Mouse (Mus musculus): ENCODE data around the gene Scn2b. TPM values are rescaled to one million over a fixed set of nuclear protein-coding genes. Genes with fewer than 3 reads are reported as not detected.
A peak's percentile ranks its signal among the peaks of the same experiment; 100 is the strongest.

The Scn2b gene
- polyA plus RNA-seq, 1 experiment from 2014 or later, result 9.2 TPM

GRCm38 (mm10) chr9:45142686-45143085 lies 25.1 kb downstream of the Scn2b start:
- H3K4me3 ChIP-seq, result no peak overlapping the region
- no peaks in the 10 kb centered on the region for H3K36me3 ChIP-seq
- H3K9ac ChIP-seq, result no peak overlapping the region
- peaks cover 95% of the 10 kb centered on the region for H3K27me3 ChIP-seq
- H3K27ac ChIP-seq (replicated peaks), result no peak overlapping the region
- 55% methylated on average over 3 of the region's 3 CpGs for WGBS
- ATAC-seq (ENCODE audit: low read depth), result no peak
- no peak overlapping the region for H3K4me2 ChIP-seq
- peaks cover 28% of the 10 kb centered on the region for H3K4me1 ChIP-seq (replicated peaks)
- no peaks in the 10 kb centered on the region for H3K9me3 ChIP-seq

DNA sequence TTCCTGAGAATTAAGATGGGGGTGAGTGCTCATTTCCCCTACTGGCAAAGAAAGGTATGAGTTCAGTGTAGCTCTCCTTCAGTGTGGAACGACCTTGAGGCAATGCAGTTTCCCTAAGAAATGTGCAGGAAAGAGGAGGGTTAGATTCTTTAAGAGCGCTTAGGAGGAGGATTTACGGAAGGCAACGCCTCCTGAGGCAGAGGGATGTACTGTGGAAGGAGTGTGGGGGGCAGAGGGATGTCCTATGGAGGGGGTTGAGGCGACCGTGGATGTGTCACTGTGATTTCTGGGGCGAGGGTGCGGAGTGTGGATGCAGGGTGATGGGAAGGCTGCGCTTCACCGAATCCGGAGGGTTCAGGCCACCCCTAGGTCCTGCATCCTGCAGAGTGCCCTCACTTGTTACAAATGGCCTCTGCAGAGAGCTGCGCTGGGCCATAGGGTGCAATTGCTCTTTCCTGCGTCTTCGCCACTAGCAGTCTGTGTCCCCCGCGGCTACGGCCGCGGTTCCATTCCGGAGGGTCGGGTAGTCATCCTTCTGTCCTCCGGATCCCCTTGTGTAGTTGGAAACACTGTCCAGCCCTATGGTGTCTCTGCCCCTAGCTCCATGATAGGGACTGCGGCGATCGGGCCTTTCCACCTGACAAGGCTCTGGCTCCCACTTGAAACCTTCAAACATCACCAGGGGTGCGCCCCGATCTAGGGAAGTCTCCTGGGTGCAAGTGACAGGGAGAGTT lies 28.1 kb downstream of the Scn2b start:
- Histone ChIP-seq H3K9ac (peak overlapping the region; percentile 54), H3K36me3 (no peaks in the 10 kb centered on the region), H3K9me3 (no peaks in the 10 kb centered on the region), H3K4me1 (replicated peaks) (peaks cover 12% of the 10 kb centered on the region), H3K4me3 (peak overlapping the region; percentile 37), H3K27ac (replicated peaks) (no peak overlapping the region), H3K4me2 (peak overlapping the region; percentile 74), H3K27me3 (peaks cover 87% of the 10 kb centered on the region)
- ATAC-seq (ENCODE audit: low read depth), result peak; percentile 53
- 2% methylated on average over 27 of the region's 27 CpGs for WGBS

DNA sequence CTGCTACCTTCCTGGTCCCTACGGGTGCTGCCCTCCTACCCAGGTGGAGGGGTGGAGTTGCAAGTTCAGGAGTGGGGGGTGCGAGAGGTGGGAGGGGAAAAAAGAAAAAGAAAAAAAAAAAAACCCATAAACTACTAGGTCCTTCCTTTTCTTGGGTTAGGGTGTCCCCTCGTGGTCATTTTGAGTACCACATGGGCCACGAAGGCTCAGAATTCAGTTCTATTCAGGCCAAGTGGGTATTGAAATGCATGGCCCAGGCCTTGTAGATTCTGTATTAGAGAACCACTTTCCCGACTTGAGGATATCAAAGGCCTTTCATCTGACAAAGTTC lies 28.6 kb downstream of the Scn2b start:
- Histone ChIP-seq H3K27me3 (peaks cover 85% of the 10 kb centered on the region), H3K4me3 (peak overlapping the region; percentile 37), H3K27ac (replicated peaks) (no peak overlapping the region), H3K36me3 (no peaks in the 10 kb centered on the region), H3K4me2 (peak overlapping the region; percentile 74), H3K9me3 (no peaks in the 10 kb centered on the region), H3K9ac (peak overlapping the region; percentile 54), H3K4me1 (replicated peaks) (peaks cover 12% of the 10 kb centered on the region)
- ATAC-seq (ENCODE audit: low read depth), result peak; percentile 56; the same call in 1 of the 2 replicates
- under 1% methylated on average over 5 of the region's 5 CpGs for WGBS

DNA sequence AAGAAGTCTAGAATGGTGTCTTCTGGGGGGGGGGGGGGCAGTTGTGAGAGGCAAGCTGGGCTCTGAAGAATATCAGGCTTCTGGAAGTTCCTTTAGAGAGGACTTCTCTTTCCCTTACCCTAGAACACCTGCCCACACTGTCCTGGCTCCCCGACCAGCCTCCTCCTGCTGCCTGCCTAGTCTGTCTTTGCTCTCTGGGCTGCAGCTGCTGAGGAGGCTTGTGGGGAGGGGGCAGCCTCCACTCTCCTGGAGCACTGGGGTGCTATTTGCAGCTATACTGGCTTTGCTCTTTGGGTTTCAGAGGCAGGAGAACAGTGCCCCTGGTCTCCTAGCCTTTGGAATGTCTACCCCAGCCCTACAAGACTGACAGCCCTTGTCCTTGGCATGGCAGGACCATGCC lies 33.4 kb downstream of the Scn2b start:
- H3K27ac ChIP-seq (replicated peaks), result no peak overlapping the region
- no peaks in the 10 kb centered on the region for H3K36me3 ChIP-seq
- no peak overlapping the region for H3K4me3 ChIP-seq
- H3K4me2 ChIP-seq, result no peak overlapping the region
- H3K27me3 ChIP-seq, result peaks cover 41% of the 10 kb centered on the region
- no peaks in the 10 kb centered on the region for H3K9me3 ChIP-seq
- no peak for ATAC-seq (ENCODE audit: low read depth)
- WGBS, result 82% methylated on average over 1 of the region's 1 CpGs
- H3K9ac ChIP-seq, result no peak overlapping the region
- peaks cover 3% of the 10 kb centered on the region for H3K4me1 ChIP-seq (replicated peaks)

DNA sequence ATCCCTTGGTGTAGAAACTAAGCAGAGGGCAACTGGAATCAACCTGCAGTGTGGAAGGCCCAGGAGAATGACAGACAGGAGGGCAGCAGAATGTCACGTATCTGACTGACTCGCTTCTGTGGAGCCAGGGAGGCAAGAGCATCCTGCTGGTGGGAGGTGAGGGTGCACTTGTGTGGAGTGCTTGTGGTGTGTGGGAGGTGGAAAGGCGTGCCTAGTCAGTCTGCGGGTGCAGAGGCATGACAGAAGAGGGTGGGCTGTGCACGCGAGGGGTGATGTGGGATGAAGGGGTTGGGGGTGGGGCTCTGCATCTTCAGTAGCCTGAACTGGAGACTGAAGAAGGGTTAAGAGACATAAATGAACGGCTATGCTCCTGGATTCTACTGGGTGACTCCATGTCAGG lies 35.8 kb downstream of the Scn2b start:
- 84% methylated on average over 7 of the region's 7 CpGs for WGBS
- Histone ChIP-seq H3K4me1 (replicated peaks) (no peaks in the 10 kb centered on the region), H3K27me3 (peaks cover 20% of the 10 kb centered on the region), H3K36me3 (no peaks in the 10 kb centered on the region), H3K9ac (no peak overlapping the region), H3K4me3 (no peak overlapping the region), H3K4me2 (no peak overlapping the region), H3K9me3 (0 out of 2 replicates have a peak, but pooled peaks cover 4% of the 10 kb centered on the region), H3K27ac (replicated peaks) (no peak overlapping the region)
- ATAC-seq (ENCODE audit: low read depth), result no peak

DNA sequence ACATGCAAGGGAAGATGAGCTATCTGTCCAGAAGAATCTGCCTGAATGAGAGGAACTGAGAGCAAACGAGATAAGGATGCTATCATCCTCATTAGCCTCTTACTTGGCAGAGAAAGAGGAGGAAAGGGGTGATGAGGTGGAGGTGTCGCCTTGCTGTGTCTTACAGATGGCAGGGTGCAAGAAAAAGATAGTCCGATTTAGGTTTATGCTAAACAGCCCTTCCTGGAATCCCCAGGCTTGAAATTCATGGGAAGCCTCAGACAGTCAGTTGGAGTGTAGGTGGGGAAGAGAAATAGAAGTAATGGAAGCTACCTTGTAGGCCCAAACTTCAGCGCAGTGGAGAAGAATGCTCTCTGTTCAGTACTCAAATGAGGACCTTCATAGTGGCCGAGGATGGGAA lies 50.3 kb downstream of the Scn2b start:
- ATAC-seq (ENCODE audit: low read depth), result no peak
- no peak overlapping the region for H3K4me2 ChIP-seq
- 78% methylated on average over 5 of the region's 5 CpGs for WGBS
- no peaks in the 10 kb centered on the region for H3K36me3 ChIP-seq
- H3K27me3 ChIP-seq, result no peaks in the 10 kb centered on the region
- H3K4me1 ChIP-seq (replicated peaks), result no peaks in the 10 kb centered on the region
- no peak overlapping the region for H3K27ac ChIP-seq (replicated peaks)
- H3K9me3 ChIP-seq, result no peaks in the 10 kb centered on the region
- H3K4me3 ChIP-seq, result no peak overlapping the region
- H3K9ac ChIP-seq, result no peak overlapping the region

- 85% methylated on average over 5 of the region's 5 CpGs for WGBS
- H3K4me2 ChIP-seq, result no peak overlapping the region
- H3K27ac ChIP-seq (replicated peaks), result no peak overlapping the region
- no peak overlapping the region for H3K9ac ChIP-seq
- H3K4me3 ChIP-seq, result no peak overlapping the region
- no peaks in the 10 kb centered on the region for H3K4me1 ChIP-seq (replicated peaks)
- no peaks in the 10 kb centered on the region for H3K27me3 ChIP-seq
- no peaks in the 10 kb centered on the region for H3K9me3 ChIP-seq
- no peaks in the 10 kb centered on the region for H3K36me3 ChIP-seq
- ATAC-seq (ENCODE audit: low read depth), result no peak
Observed at GRCm38 (mm10) chr9:45170150-45170549, 52.6 kb downstream of the Scn2b start.

- Histone ChIP-seq H3K36me3 (no peaks in the 10 kb centered on the region), H3K4me3 (no peak overlapping the region), H3K4me2 (no peak overlapping the region), H3K9me3 (no peaks in the 10 kb centered on the region), H3K27ac (replicated peaks) (no peak overlapping the region), H3K27me3 (no peaks in the 10 kb centered on the region), H3K9ac (no peak overlapping the region), H3K4me1 (replicated peaks) (no peaks in the 10 kb centered on the region)
- no peak for ATAC-seq (ENCODE audit: low read depth)
- WGBS, result 70% methylated on average over 1 of the region's 1 CpGs
Observed at GRCm38 (mm10) chr9:45171073-45171610, 53.6 kb downstream of the Scn2b start.

DNA sequence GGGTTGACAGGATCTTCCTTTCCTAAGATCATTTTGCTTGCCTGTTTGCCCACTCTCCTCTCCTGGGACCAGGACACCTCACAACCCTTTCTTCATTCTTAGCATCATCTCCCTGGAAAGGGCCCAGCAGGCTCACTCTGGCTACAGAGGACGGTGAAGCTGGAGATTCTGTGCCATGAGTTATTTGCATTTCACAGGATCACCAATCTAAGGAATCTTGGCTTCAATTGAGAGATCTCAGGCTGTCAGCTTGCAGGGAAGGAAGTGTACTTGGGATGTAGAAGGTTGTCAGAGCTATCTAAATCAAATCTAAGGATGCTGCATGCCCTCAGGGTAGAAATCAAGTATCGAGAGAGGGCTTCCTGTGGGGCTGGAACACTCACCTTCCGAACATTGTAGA lies 55.9 kb downstream of the Scn2b start:
- Histone ChIP-seq H3K4me3 (no peak overlapping the region), H3K27ac (replicated peaks) (no peak overlapping the region), H3K9ac (no peak overlapping the region), H3K9me3 (no peaks in the 10 kb centered on the region), H3K4me2 (no peak overlapping the region), H3K27me3 (no peaks in the 10 kb centered on the region), H3K36me3 (no peaks in the 10 kb centered on the region), H3K4me1 (replicated peaks) (no peaks in the 10 kb centered on the region)
- 66% methylated on average over 3 of the region's 3 CpGs for WGBS
- no peak for ATAC-seq (ENCODE audit: low read depth)

- Histone ChIP-seq H3K9me3 (no peaks in the 10 kb centered on the region), H3K9ac (no peak overlapping the region), H3K27me3 (no peaks in the 10 kb centered on the region), H3K36me3 (no peaks in the 10 kb centered on the region), H3K27ac (replicated peaks) (no peak overlapping the region), H3K4me3 (no peak overlapping the region), H3K4me2 (no peak overlapping the region), H3K4me1 (replicated peaks) (no peaks in the 10 kb centered on the region)
- ATAC-seq (ENCODE audit: low read depth), result no peak
- WGBS, result 83% methylated on average over 5 of the region's 5 CpGs
Observed at GRCm38 (mm10) chr9:45179282-45179681, 61.7 kb downstream of the Scn2b start.

Other genes starting within 250 kb of the Scn2b start
- gene Kmt2a, start 236.5 kb upstream of the Scn2b start, polyA plus RNA-seq (2015; fragmentation: Nextera tagmentation; extraction: Ambion mirVana), result 20.9 and 25.0 TPM in 2 replicates
- 725 and 838 TPM in 2 replicates for gene Atp5l, start 197.0 kb upstream of the Scn2b start, polyA plus RNA-seq (2015; fragmentation: Nextera tagmentation; extraction: Ambion mirVana)
- 38.1 and 39.8 TPM in 2 replicates for gene Ube4a, start 152.2 kb upstream of the Scn2b start, polyA plus RNA-seq (2015; fragmentation: Nextera tagmentation; extraction: Ambion mirVana)
- not detected in 2 replicates for gene Cd3g, start 137.4 kb upstream of the Scn2b start, polyA plus RNA-seq (2015; fragmentation: Nextera tagmentation; extraction: Ambion mirVana)
- gene Cd3d, start 136.0 kb upstream of the Scn2b start, polyA plus RNA-seq (2015; fragmentation: Nextera tagmentation; extraction: Ambion mirVana), result not detected in 2 replicates
- 0.32 TPM in 1 of 2 replicates, not detected in the other for gene Cd3e, start 108.2 kb upstream of the Scn2b start, polyA plus RNA-seq (2015; fragmentation: Nextera tagmentation; extraction: Ambion mirVana)
- gene Mpzl2, start 78.0 kb upstream of the Scn2b start, polyA plus RNA-seq (2015; fragmentation: Nextera tagmentation; extraction: Ambion mirVana), result 0.59 and 1.3 TPM in 2 replicates
- 0.92 and 1.2 TPM in 2 replicates for gene Mpzl3, start 62.6 kb upstream of the Scn2b start, polyA plus RNA-seq (2015; fragmentation: Nextera tagmentation; extraction: Ambion mirVana)
- 0.20 and 0.23 TPM in 2 replicates for gene Jaml, start 38.6 kb upstream of the Scn2b start, polyA plus RNA-seq (2015; fragmentation: Nextera tagmentation; extraction: Ambion mirVana)
- gene Scn4b, start 20.6 kb downstream of the Scn2b start, polyA plus RNA-seq (2015; fragmentation: Nextera tagmentation; extraction: Ambion mirVana), result 0.11 and 0.25 TPM in 2 replicates
- not detected in 2 replicates for gene BC049352, start 64.2 kb downstream of the Scn2b start, polyA plus RNA-seq (2015; fragmentation: Nextera tagmentation; extraction: Ambion mirVana)
- not detected in 2 replicates for gene Tmprss4, start 86.3 kb downstream of the Scn2b start, polyA plus RNA-seq (2015; fragmentation: Nextera tagmentation; extraction: Ambion mirVana)
- gene Il10ra, start 151.4 kb downstream of the Scn2b start, polyA plus RNA-seq (2015; fragmentation: Nextera tagmentation; extraction: Ambion mirVana), result 0.90 and 1.1 TPM in 2 replicates
- gene Tmprss13, start 201.3 kb downstream of the Scn2b start, polyA plus RNA-seq (2015; fragmentation: Nextera tagmentation; extraction: Ambion mirVana), result not detected in 2 replicates

All from neural tube, embryonic 13.5 days (tissue).